Mouse (Mus musculus): ENCODE measurements around the gene Phf2. TPM values are rescaled to one million over a fixed set of nuclear protein-coding genes. Genes with fewer than 3 reads are reported as not detected.
A peak's percentile ranks its signal among the peaks of the same experiment; 100 is the strongest.

The Phf2 gene
- polyA plus RNA-seq, 1 experiment from 2014 or later = 1.6 TPM

GRCm38 (mm10) chr13:48843530-48843929 is 27.4 kb downstream of the Phf2 start:
- WGBS (ENCODE audit: insufficient replicate concordance) = 81% methylated on average over 1 of the region's 1 CpGs
- Histone ChIP-seq H3K27me3 (ENCODE audit: insufficient read depth, low read length) (no peaks in the 10 kb centered on the region), H3K4me3 (ENCODE audit: low read depth, low read length) (no peak overlapping the region)

DNA sequence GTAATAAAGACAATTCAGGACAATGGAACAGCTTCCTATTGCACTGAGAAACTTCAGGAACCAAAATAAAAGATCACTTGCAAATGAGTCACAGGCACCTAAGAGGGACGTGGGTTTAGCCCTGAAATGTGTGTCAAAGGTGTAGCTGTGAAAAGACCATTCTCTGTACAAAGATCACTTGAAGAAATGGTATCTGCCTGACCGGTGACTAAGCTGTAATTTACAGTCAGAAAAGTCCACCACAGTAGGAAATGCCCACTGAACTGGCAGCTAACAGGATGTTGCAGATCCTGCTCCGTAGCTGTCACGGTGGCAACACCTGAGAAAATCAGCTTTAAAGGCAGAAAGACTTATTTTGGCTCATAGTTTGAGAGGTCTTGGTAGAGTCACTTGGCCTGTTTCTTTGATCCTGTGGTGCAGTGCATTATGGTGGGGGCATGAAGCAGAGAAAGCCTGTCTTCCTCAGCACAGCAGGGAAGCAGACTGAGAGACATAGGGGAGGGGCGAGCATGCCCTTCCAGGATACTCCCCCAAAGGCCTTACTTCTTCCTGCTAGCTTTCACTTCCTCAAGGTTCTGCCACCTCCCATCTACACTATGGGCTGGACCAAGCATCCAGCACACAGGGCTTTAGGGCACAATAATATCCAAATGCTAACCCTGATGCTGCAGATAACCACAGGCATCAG is 28.9 kb downstream of the Phf2 start:
- Histone ChIP-seq H3K9me3 (ENCODE audit: low read length) (no peaks in the 10 kb centered on the region), H3K4me2 (ENCODE audit: low read depth, low read length) (no peak overlapping the region), H3K4me3 (ENCODE audit: low read depth, low read length) (no peak overlapping the region), H3K27me3 (ENCODE audit: insufficient read depth, low read length) (no peaks in the 10 kb centered on the region), H3K9ac (replicated peaks) (no peak overlapping the region), H3K27ac (ENCODE audit: low read depth) (peak overlapping the region; percentile 11; the same call in 1 of the 2 replicates), H3K4me1 (ENCODE audit: insufficient read depth) (peaks cover 14% of the 10 kb centered on the region), H3K36me3 (replicated peaks; ENCODE audit: insufficient read depth, low read length) (no peaks in the 10 kb centered on the region)
- ATAC-seq (peak; percentile 31), DNase-seq (no peak)
- 49% methylated on average over 5 of the region's 5 CpGs for WGBS (ENCODE audit: insufficient replicate concordance)
- no peak for TF ChIP-seq CTCF (IDR thresholded peaks at IDR 0.05; ENCODE audit: low read depth)

More at GRCm38 (mm10) chr13:48843530-48843929, 27.4 kb downstream of the Phf2 start:
- Histone ChIP-seq H3K27ac (ENCODE audit: low read depth) (no peak overlapping the region), H3K9me3 (ENCODE audit: low read length) (no peaks in the 10 kb centered on the region), H3K9ac (replicated peaks) (no peak overlapping the region), H3K4me1 (ENCODE audit: insufficient read depth) (peaks cover 14% of the 10 kb centered on the region), H3K36me3 (replicated peaks; ENCODE audit: insufficient read depth, low read length) (no peaks in the 10 kb centered on the region), H3K4me2 (ENCODE audit: low read depth, low read length) (no peak overlapping the region)
- no peak for DNase-seq
- no peak for ATAC-seq
- TF ChIP-seq CTCF (IDR thresholded peaks at IDR 0.05; ENCODE audit: low read depth) (no peak), EP300 (IDR thresholded peaks at IDR 0.05; ENCODE audit: low read depth) (no peak)

DNA sequence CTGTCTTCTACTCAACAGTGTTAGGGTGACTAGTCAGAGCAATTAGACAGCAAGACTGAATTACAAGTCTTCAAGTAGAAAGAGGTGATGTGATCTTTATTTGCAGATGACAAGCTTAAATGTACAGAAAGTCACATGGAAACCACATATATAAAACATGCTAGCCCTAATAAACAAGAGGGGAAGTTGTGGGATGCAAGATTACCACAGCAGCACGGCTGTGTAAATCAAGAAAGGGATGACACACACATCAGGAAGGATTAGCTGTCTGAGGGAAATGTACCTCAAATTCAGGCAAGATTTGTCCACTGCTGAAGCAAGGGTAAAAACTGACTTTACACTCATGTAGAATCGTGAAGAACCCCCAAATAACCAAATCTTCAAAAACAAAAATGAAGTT is 32.6 kb downstream of the Phf2 start:
- no peak overlapping the region for H3K4me3 ChIP-seq (ENCODE audit: low read depth, low read length)
- ATAC-seq (no peak), DNase-seq (no peak)
- no peaks in the 10 kb centered on the region for H3K9me3 ChIP-seq (ENCODE audit: low read length)
- no peak overlapping the region for H3K27ac ChIP-seq (ENCODE audit: low read depth)
- H3K4me2 ChIP-seq (ENCODE audit: low read depth, low read length) = no peak overlapping the region
- H3K4me1 ChIP-seq (ENCODE audit: insufficient read depth) = peaks cover 8% of the 10 kb centered on the region
- H3K27me3 ChIP-seq (ENCODE audit: insufficient read depth, low read length) = no peaks in the 10 kb centered on the region
- no peaks in the 10 kb centered on the region for H3K36me3 ChIP-seq (replicated peaks; ENCODE audit: insufficient read depth, low read length)
- TF ChIP-seq EP300 (IDR thresholded peaks at IDR 0.05; ENCODE audit: low read depth) (no peak), CTCF (IDR thresholded peaks at IDR 0.05; ENCODE audit: low read depth) (no peak)
- WGBS (ENCODE audit: insufficient replicate concordance) = 39% methylated on average over 2 of the region's 2 CpGs
- H3K9ac ChIP-seq (replicated peaks) = no peak overlapping the region

DNA sequence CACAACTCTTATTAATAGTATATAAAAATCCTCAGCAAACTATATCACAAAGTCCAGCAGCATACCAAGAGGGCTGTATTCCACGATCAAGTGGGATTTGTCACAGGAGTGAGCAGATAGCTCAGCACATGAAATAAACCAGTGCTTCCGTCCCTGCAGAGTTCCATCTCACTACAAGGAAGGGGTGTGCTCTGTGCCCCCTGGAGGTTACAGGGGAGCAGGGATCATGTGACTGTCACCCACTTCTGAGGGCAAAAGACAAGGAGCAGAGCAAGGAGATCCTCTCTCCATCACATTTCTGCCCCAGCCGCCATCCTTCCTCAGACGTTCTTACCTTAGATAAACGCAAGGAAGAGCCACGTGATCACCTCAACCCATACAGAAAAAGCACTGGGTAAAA is 33.4 kb downstream of the Phf2 start:
- H3K4me1 ChIP-seq (ENCODE audit: insufficient read depth) = peaks cover 8% of the 10 kb centered on the region
- H3K4me2 ChIP-seq (ENCODE audit: low read depth, low read length) = no peak overlapping the region
- DNase-seq (no peak), ATAC-seq (no peak)
- no peak for TF ChIP-seq EP300 (IDR thresholded peaks at IDR 0.05; ENCODE audit: low read depth)
- TF ChIP-seq CTCF (IDR thresholded peaks at IDR 0.05; ENCODE audit: low read depth) = no peak
- 0 out of 2 replicates have a peak, but pooled peaks cover 5% of the 10 kb centered on the region for H3K36me3 ChIP-seq (replicated peaks; ENCODE audit: insufficient read depth, low read length)
- no peaks in the 10 kb centered on the region for H3K9me3 ChIP-seq (ENCODE audit: low read length)
- WGBS (ENCODE audit: insufficient replicate concordance) = 86% methylated on average over 6 of the region's 6 CpGs
- H3K4me3 ChIP-seq (ENCODE audit: low read depth, low read length) = no peak overlapping the region
- H3K27me3 ChIP-seq (ENCODE audit: insufficient read depth, low read length) = no peaks in the 10 kb centered on the region
- H3K9ac ChIP-seq (replicated peaks) = no peak overlapping the region
- H3K27ac ChIP-seq (ENCODE audit: low read depth) = no peak overlapping the region

DNA sequence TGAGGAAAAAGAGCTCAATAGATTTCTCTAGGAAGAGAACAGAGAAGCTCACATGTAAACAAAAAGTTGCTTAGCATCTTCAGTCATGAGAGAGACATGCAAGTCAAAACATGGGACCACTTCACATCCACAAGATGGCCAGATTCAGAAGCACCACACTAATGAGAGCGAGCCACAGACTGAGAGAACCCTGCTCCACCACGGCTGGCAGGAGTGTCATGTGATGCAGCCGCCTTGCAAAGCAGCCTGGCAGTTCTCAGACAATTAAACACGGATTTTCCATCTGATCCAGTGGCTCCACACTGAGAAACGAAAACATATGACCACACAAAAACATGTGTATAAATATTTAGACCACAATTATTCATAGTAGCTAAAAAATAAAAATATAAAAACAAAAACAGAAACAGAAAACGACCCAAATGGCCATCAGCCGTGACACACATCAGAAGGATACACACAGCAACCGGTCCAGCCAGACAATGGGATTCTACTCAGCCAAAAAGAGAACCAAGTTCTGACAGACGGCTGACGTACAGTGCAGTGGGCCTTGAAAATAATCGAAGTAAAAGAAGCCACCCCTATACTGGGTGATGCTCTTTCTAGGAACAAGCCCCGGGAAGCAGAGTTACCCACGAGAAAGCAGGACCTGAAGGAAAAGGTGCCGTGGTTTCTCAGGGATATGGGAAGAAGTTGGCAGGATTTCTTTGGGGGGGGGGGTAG is 40.2 kb downstream of the Phf2 start:
- H3K9me3 ChIP-seq (ENCODE audit: low read length) = no peaks in the 10 kb centered on the region
- 82% methylated on average over 14 of the region's 14 CpGs for WGBS (ENCODE audit: insufficient replicate concordance)

DNA sequence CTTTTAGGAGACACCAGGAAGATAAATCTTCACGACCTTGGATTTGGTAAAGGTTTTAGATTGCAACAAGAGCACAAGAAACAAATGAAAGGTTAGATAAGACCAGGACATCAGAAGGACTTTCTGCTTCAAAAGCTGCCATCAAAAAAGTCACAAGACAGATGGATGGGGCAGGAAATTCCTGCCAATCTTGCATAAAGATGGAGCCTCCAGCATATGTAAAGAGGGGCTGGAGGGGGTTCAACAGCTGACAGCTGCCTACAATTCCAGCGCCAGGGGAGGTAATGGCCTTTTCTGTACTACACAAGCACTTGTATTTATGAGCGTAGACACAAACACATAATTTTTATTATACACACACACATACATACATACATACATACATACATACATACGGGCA is 41.1 kb downstream of the Phf2 start:
- TF ChIP-seq EP300 (IDR thresholded peaks at IDR 0.05; ENCODE audit: low read depth) (no peak), CTCF (IDR thresholded peaks at IDR 0.05; ENCODE audit: low read depth) (no peak)
- Histone ChIP-seq H3K4me3 (ENCODE audit: low read depth, low read length) (no peak overlapping the region), H3K4me1 (ENCODE audit: insufficient read depth) (no peaks in the 10 kb centered on the region), H3K9me3 (ENCODE audit: low read length) (no peaks in the 10 kb centered on the region), H3K27ac (ENCODE audit: low read depth) (no peak overlapping the region), H3K27me3 (ENCODE audit: insufficient read depth, low read length) (no peaks in the 10 kb centered on the region), H3K36me3 (replicated peaks; ENCODE audit: insufficient read depth, low read length) (peaks cover 54% of the 10 kb centered on the region), H3K4me2 (ENCODE audit: low read depth, low read length) (no peak overlapping the region), H3K9ac (replicated peaks) (no peak overlapping the region)
- no peak for DNase-seq
- ATAC-seq = no peak
- 82% methylated on average over 4 of the region's 4 CpGs for WGBS (ENCODE audit: insufficient replicate concordance)

More for the DNA sequence above, 40.2 kb downstream of the Phf2 start:
- peaks cover 46% of the 10 kb centered on the region for H3K36me3 ChIP-seq (replicated peaks; ENCODE audit: insufficient read depth, low read length)
- no peak for DNase-seq
- no peak overlapping the region for H3K9ac ChIP-seq (replicated peaks)
- no peak overlapping the region for H3K27ac ChIP-seq (ENCODE audit: low read depth)
- H3K4me3 ChIP-seq (ENCODE audit: low read depth, low read length) = no peak overlapping the region
- no peaks in the 10 kb centered on the region for H3K4me1 ChIP-seq (ENCODE audit: insufficient read depth)
- ATAC-seq = no peak
- H3K4me2 ChIP-seq (ENCODE audit: low read depth, low read length) = no peak overlapping the region
- H3K27me3 ChIP-seq (ENCODE audit: insufficient read depth, low read length) = no peaks in the 10 kb centered on the region
- no peak for TF ChIP-seq CTCF (IDR thresholded peaks at IDR 0.05; ENCODE audit: low read depth)
- no peak for TF ChIP-seq EP300 (IDR thresholded peaks at IDR 0.05; ENCODE audit: low read depth)
